Mouse (Mus musculus) hindbrain, embryonic 12.5 days (tissue): ENCODE measurements at regions not wholly inside any gene's neighbourhood (a gene's known extent, or its start where the extent isn't known, plus 50 kb on each side); places are given as distances from the start of the nearest gene placed in this dataset.
A peak's percentile ranks its signal among the peaks of the same experiment; 100 is the strongest.

Source experiments
- ATAC-seq: fragments of 200-750 bp; cut with Nextera tagmentation; 2 replicates; pipeline ENCODE4 v1.8.0; 2017; ENCODE audit warnings: moderate TSS enrichment; ENCODE audit not compliant: low FRiP score
- H3K27ac ChIP-seq: fragments of 300-500 bp; sonication (generic); 2 replicates; pipeline ENCODE4 v1.5.1; 2016; ENCODE audit warnings: mild to moderate bottlenecking
- H3K27me3 ChIP-seq: fragments of 300-500 bp; sonication (generic); 2 replicates; pipeline ENCODE4 v1.6.1; 2016; ENCODE audit warnings: mild to moderate bottlenecking
- H3K36me3 ChIP-seq: fragments of 300-500 bp; sonication (generic); 2 replicates; pipeline ENCODE4 v1.6.1; 2016; ENCODE audit warnings: mild to moderate bottlenecking
- H3K4me1 ChIP-seq: fragments of 300-500 bp; sonication (generic); 2 replicates; pipeline ENCODE4 v1.6.1; 2016
- H3K4me2 ChIP-seq: fragments of 300-500 bp; sonication (generic); replicated peaks from 2 replicates; pipeline ENCODE4 v1.6.1; 2016; ENCODE audit warnings: mild to moderate bottlenecking
- H3K4me3 ChIP-seq: fragments of 300-500 bp; sonication (generic); 2 replicates; pipeline ENCODE4 v1.5.1; 2016; ENCODE audit warnings: mild to moderate bottlenecking
- H3K9ac ChIP-seq: fragments of 300-500 bp; sonication (generic); 2 replicates; pipeline ENCODE4 v1.6.1; 2016; ENCODE audit warnings: mild to moderate bottlenecking, moderate library complexity
- H3K9me3 ChIP-seq: fragments of 300-500 bp; sonication (generic); replicated peaks from 2 replicates; pipeline ENCODE4 v1.6.1; 2016; ENCODE audit warnings: mild to moderate bottlenecking
- WGBS: fragments of 180-500 bp; shearing (Covaris S2); methylation state at CpG from one replicate; pipeline ENCODE4 v1.1.7; 2016; 5-methylcytosine and 5-hydroxymethylcytosine counted together

DNA sequence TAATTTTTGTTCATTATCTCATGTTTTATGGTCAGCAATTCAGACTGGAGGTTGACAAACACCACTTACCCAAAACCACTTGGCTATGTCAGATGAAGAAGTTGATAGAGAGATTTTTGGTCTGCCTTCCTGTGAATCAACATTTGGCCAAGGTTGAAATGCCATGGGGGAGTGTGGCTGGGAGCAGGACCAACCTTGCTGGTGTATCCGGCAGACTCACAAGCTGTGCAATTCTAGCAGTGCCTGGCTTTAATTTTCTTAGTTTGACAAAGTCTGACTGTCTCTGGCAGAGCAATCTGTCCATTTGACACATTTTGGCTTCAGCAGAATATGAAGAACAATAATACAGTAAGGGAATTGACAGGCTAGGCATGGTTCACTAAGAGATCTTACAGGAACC, 533.9 kb upstream of the Frg1 start:
- H3K4me1 ChIP-seq, result no peaks in the 10 kb centered on the region
- H3K9me3 ChIP-seq, result no peaks in the 10 kb centered on the region
- H3K36me3 ChIP-seq, result no peaks in the 10 kb centered on the region
- 84% methylated on average over 1 of the region's 1 CpGs for WGBS
- no peak overlapping the region for H3K27ac ChIP-seq
- ATAC-seq, result no peak
- H3K4me2 ChIP-seq, result no peak overlapping the region
- no peaks in the 10 kb centered on the region for H3K27me3 ChIP-seq
- H3K9ac ChIP-seq, result no peak overlapping the region
- H3K4me3 ChIP-seq, result no peak overlapping the region

DNA sequence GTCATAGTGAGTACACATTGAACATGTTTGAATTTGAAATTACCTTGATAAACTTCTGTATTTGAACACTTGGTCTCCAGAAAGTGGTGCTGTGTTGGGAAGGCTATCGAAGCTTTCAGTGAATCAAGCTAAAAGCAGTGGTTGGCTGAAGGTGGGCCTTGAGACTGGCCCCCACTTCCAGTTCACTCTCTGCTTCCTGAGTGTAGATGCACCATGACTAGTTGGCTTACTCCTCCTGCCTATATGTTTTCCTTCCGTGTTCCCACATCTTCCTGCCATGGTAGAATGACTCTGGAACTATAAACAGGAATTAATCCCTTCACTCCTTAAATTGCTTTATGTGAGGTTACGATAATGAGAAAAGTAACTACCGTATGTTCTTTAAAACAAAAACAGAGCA, 522.4 kb upstream of the Frg1 start:
- 89% methylated on average over 4 of the region's 4 CpGs for WGBS

DNA sequence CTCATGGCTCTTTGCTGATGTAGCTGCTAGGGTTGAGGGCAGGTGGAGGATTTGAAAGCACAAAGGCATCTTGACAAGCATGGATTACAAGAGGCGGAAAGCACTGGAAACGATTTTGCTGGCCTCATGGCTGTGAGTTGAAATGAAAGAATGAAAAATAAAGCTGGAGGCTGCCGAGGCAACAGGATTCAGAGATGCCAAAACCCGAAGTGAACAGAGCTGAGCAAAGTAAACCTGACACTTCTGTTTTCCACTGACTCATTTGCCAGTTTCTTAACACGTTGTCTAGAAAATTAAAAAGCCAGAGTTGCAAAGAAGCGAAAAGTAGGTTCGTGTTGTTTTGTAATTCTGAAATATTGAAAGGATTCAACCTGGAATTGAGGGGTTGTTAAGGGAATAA, 504.2 kb upstream of the Frg1 start:
- no peak overlapping the region for H3K27ac ChIP-seq
- no peak overlapping the region for H3K9ac ChIP-seq
- H3K27me3 ChIP-seq, result no peaks in the 10 kb centered on the region
- 80% methylated on average over 7 of the region's 7 CpGs for WGBS
- H3K4me1 ChIP-seq, result no peaks in the 10 kb centered on the region
- no peaks in the 10 kb centered on the region for H3K36me3 ChIP-seq
- H3K4me3 ChIP-seq, result no peak overlapping the region
- no peak for ATAC-seq
- H3K9me3 ChIP-seq, result no peaks in the 10 kb centered on the region
- no peak overlapping the region for H3K4me2 ChIP-seq

More for the DNA sequence above, 522.4 kb upstream of the Frg1 start:
- no peaks in the 10 kb centered on the region for H3K9me3 ChIP-seq
- no peaks in the 10 kb centered on the region for H3K27me3 ChIP-seq
- no peaks in the 10 kb centered on the region for H3K36me3 ChIP-seq
- no peak for ATAC-seq
- H3K4me3 ChIP-seq, result no peak overlapping the region
- no peak overlapping the region for H3K4me2 ChIP-seq
- no peak overlapping the region for H3K27ac ChIP-seq
- no peaks in the 10 kb centered on the region for H3K4me1 ChIP-seq
- H3K9ac ChIP-seq, result no peak overlapping the region

DNA sequence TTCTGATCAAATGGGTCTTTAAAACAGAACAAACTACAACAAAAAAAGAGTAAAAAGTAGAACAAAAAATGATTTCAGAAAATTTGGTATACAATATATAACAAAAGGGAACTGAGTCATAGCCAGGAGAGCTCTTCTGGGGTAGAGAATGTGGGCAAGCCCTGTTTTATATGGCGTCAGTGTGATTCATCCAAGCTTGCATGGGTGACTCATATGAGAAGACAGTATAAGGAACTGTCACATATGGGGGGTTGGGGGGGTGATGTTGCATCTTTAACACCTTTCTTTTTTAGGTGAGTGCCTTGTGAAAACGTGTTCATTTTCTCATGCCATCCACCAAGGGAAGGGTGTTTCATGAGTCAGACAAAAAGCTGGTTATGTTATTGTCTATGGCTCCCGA, 503.7 kb upstream of the Frg1 start:
- Histone ChIP-seq H3K9me3 (no peaks in the 10 kb centered on the region), H3K27ac (no peak overlapping the region), H3K36me3 (no peaks in the 10 kb centered on the region), H3K27me3 (no peaks in the 10 kb centered on the region), H3K4me2 (no peak overlapping the region), H3K4me1 (no peaks in the 10 kb centered on the region), H3K9ac (no peak overlapping the region), H3K4me3 (no peak overlapping the region)
- ATAC-seq, result no peak
- WGBS, result 92% methylated on average over 3 of the region's 3 CpGs

DNA sequence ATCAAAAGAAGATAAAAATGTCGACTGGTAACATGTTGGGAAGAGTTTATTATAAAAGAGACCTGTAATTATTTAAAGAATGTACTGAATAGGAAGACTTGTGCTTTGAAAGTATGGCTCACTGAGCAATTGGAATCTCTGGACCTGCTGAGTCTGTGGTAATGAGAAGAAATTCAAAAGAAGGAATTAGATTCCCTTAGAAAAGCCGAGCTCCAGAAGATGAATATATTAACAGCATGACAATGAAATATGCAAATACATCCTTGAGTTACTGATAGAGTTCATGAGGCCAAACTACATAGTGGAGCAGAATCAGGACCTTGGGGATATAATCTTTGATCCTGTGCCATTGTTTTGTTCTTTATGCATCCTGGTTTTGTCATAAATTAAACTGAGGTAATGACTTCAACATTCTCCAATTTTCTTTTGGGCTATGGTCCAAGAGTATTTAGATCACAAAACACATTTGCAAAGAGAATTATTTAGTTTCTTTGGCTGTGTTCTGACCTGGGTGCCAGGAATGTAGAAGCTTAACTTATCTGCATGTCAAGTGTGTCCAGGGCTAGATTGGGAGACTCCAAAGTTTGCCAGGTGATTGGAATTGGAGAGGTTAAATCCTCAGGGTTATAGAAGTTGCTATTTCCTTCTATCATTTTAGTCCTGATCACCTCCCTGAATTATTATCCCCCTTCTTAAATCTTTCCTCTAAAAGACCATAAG, 461.3 kb upstream of the Frg1 start:
- peak; percentile 48; the same call in 1 of the 2 replicates for ATAC-seq
- no peak overlapping the region for H3K4me3 ChIP-seq
- H3K4me2 ChIP-seq, result no peak overlapping the region
- H3K9me3 ChIP-seq, result no peaks in the 10 kb centered on the region
- no peak overlapping the region for H3K27ac ChIP-seq
- no peak overlapping the region for H3K9ac ChIP-seq
- no peaks in the 10 kb centered on the region for H3K27me3 ChIP-seq
- no peaks in the 10 kb centered on the region for H3K36me3 ChIP-seq
- no peaks in the 10 kb centered on the region for H3K4me1 ChIP-seq
- WGBS, result 19% methylated on average over 2 of the region's 2 CpGs

DNA sequence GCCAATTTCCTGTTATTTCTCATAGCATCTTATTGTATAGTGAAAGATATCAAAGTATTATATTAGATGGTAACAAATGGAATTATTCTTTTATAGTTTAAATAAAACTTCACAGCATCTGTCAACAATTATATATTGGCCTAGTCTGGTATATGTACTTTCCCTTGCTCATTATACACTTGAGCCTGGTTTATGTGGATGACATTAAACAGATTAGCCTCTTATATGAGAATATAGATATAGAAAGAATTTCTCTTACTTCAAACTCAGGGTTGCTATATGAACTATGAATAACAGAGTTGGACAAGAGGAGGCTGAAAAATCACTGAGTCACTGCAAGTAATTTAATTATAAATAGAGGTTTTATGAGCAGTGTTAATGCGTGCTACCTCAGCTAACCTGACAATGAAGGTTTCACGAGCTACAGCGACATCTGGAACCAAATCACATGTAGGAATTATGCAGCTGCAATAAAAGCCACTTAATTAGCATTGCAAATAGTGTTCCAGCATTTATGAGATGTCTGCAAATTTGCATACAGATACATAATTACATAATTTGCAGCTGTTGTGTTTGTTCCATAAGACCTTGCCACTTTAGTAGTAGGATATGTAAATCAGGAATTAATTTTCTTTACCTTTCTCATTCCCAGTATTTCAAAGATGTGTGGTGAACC, 452.9 kb upstream of the Frg1 start:
- no peaks in the 10 kb centered on the region for H3K27me3 ChIP-seq
- H3K4me1 ChIP-seq, result no peaks in the 10 kb centered on the region
- no peak overlapping the region for H3K4me2 ChIP-seq
- 63% methylated on average over 3 of the region's 3 CpGs for WGBS
- no peaks in the 10 kb centered on the region for H3K36me3 ChIP-seq
- no peak overlapping the region for H3K27ac ChIP-seq
- no peak overlapping the region for H3K4me3 ChIP-seq
- no peaks in the 10 kb centered on the region for H3K9me3 ChIP-seq
- peak; percentile 56; the same call in 1 of the 2 replicates for ATAC-seq
- H3K9ac ChIP-seq, result no peak overlapping the region

DNA sequence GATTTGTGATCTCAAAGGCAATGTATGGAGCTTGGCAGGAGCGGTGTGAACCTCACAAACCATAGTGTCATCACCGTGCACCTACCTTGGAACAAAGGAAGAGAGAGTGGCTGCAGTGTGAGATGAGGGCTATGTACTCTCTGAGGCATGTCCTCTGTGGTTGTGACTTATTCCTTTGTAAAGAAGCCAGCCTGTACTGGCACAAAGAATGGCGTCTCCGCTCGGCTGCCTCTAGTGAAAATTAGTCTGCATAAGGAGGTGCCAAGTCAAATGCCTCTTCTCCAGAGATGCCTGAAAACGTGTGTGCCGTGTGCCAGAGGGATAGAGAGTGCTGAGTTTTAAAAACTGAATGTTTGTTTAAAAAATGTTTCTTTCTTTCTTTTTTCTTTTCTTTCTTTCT, 444.0 kb upstream of the Frg1 start:
- no peak overlapping the region for H3K9ac ChIP-seq
- H3K36me3 ChIP-seq, result no peaks in the 10 kb centered on the region
- WGBS, result 83% methylated on average over 7 of the region's 7 CpGs
- no peak overlapping the region for H3K27ac ChIP-seq
- no peaks in the 10 kb centered on the region for H3K4me1 ChIP-seq
- ATAC-seq, result no peak
- no peak overlapping the region for H3K4me3 ChIP-seq
- H3K9me3 ChIP-seq, result no peaks in the 10 kb centered on the region
- H3K4me2 ChIP-seq, result no peak overlapping the region
- H3K27me3 ChIP-seq, result no peaks in the 10 kb centered on the region

DNA sequence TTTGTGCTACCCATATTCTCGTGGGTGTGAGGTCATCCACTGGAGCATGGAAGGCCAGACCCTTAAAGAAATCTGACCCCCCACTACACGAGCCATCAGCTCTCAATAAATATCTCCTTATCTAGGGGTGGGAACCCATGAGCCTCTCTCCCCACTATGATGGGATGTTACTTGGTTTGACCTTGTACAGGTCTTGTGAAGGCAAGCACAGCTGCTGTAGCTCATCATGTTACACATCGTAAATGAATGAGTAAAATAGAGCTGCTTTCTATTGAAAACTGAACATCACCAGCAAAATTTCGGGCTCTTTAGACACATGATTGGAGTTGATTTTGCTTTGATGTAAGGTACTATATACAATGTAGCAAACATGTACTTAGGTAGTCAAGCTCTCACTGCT, 414.8 kb upstream of the Frg1 start:
- 75% methylated on average over 4 of the region's 4 CpGs for WGBS
- H3K27me3 ChIP-seq, result no peaks in the 10 kb centered on the region
- H3K9me3 ChIP-seq, result no peaks in the 10 kb centered on the region
- no peak for ATAC-seq
- H3K27ac ChIP-seq, result no peak overlapping the region
- H3K4me1 ChIP-seq, result 0 out of 2 replicates have a peak, but pooled peaks cover 3% of the 10 kb centered on the region
- no peak overlapping the region for H3K4me3 ChIP-seq
- H3K9ac ChIP-seq, result no peak overlapping the region
- H3K36me3 ChIP-seq, result no peaks in the 10 kb centered on the region
- no peak overlapping the region for H3K4me2 ChIP-seq

DNA sequence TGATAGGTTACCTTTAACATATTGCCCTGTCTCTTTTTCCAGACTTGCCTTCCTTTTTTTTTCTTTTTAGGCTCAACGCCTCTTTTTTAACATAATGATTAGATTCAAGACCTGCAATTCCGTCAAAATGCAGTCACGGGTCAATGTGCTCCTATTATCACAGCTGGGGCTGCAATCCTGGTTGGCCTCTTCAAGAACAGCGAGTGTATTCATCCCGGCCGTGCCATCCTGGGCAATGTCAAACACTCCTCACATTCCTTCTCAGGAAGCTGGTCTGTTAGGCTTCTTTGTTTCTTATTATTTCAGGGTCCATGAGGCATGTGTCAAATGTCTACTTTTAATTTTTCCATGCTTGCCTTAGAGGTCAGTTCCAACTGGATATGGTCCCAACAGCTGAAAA, 413.5 kb upstream of the Frg1 start:
- Histone ChIP-seq H3K4me2 (peak overlapping the region; percentile 9; the same call in 1 of the 2 replicates), H3K4me3 (no peak overlapping the region), H3K27me3 (no peaks in the 10 kb centered on the region), H3K27ac (no peak overlapping the region), H3K4me1 (0 out of 2 replicates have a peak, but pooled peaks cover 3% of the 10 kb centered on the region), H3K9me3 (no peaks in the 10 kb centered on the region), H3K9ac (no peak overlapping the region), H3K36me3 (no peaks in the 10 kb centered on the region)
- ATAC-seq, result no peak
- 35% methylated on average over 6 of the region's 6 CpGs for WGBS

DNA sequence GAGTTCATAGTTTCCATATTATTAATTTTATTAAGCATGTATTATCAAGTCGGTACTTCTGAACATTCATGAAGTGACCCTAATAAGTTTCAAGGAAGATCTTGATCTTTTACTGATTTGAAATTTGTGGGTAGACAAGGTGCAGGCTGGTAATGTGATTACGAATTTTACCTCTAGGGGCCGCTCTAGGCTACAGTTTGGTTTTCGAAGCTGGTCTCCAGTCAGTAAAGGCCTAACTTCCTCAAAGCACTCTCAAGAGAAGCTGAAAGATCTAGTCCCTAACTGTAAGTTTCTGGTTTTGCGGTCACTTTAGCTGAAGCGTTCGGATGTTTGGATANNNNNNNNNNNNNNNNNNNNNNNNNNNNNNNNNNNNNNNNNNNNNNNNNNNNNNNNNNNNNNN, 408.1 kb upstream of the Frg1 start:
- WGBS, result 22% methylated on average over 7 of the region's 7 CpGs
- H3K27me3 ChIP-seq, result no peaks in the 10 kb centered on the region
- H3K36me3 ChIP-seq, result no peaks in the 10 kb centered on the region
- H3K4me2 ChIP-seq, result no peak overlapping the region
- no peaks in the 10 kb centered on the region for H3K9me3 ChIP-seq
- H3K4me1 ChIP-seq, result no peaks in the 10 kb centered on the region
- ATAC-seq, result no peak
- no peak overlapping the region for H3K27ac ChIP-seq
- H3K4me3 ChIP-seq, result no peak overlapping the region
- no peak overlapping the region for H3K9ac ChIP-seq

DNA sequence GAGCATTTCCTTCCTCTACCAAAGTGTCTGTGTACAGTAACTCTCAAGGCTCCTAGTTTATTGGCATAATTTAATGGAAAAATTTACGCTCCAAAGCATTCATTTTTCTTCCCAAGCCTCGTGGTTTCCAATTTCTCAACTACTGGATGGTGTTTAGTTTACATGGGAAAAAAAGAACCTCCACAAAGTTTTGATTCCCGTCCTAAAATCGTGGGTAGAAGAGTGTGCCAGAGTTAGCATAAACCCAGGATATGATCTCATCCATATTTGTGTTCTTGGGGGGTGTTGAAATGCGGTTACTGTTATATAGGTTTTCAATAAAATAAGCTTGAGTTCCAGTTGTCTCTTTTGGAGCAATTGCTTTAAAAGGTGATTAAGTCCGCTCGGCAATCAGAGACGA, 406.2 kb upstream of the Frg1 start:
- Histone ChIP-seq H3K9ac (no peak overlapping the region), H3K4me3 (no peak overlapping the region), H3K4me1 (no peaks in the 10 kb centered on the region), H3K9me3 (no peaks in the 10 kb centered on the region), H3K27me3 (no peaks in the 10 kb centered on the region), H3K27ac (no peak overlapping the region), H3K4me2 (no peak overlapping the region), H3K36me3 (no peaks in the 10 kb centered on the region)
- 83% methylated on average over 8 of the region's 8 CpGs for WGBS
- ATAC-seq, result no peak

DNA sequence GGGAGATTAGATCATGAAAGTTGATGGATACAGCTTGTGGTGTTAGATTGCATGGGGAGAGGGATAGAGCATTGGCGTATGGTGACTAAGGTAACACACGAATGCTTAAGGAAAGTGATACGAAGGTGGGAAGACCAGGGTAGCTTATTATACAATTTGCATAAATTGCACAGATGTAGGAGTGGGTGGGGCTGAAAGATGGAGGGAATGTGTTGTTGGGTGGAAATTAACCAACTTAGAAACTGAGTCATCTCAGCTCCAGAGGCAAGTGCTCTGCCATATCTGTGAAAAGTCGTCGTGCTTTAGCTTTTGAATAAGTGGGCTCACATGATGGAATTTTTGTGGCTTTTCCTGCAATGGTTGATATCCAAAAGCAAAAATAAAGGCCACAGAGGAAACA, 404.8 kb upstream of the Frg1 start:
- H3K9ac ChIP-seq, result no peak overlapping the region
- no peaks in the 10 kb centered on the region for H3K4me1 ChIP-seq
- no peak overlapping the region for H3K27ac ChIP-seq
- no peaks in the 10 kb centered on the region for H3K27me3 ChIP-seq
- H3K36me3 ChIP-seq, result no peaks in the 10 kb centered on the region
- H3K4me3 ChIP-seq, result no peak overlapping the region
- no peaks in the 10 kb centered on the region for H3K9me3 ChIP-seq
- no peak for ATAC-seq
- H3K4me2 ChIP-seq, result no peak overlapping the region
- 96% methylated on average over 5 of the region's 5 CpGs for WGBS
